Mouse (Mus musculus): ENCODE results near the gene Gm42417. TPM values are rescaled to one million over a fixed set of nuclear protein-coding genes. Genes with fewer than 3 reads are reported as not detected.

The Gm42417 gene
- polyA plus RNA-seq, 1 experiment from 2014 or later, result not detected

DNA sequence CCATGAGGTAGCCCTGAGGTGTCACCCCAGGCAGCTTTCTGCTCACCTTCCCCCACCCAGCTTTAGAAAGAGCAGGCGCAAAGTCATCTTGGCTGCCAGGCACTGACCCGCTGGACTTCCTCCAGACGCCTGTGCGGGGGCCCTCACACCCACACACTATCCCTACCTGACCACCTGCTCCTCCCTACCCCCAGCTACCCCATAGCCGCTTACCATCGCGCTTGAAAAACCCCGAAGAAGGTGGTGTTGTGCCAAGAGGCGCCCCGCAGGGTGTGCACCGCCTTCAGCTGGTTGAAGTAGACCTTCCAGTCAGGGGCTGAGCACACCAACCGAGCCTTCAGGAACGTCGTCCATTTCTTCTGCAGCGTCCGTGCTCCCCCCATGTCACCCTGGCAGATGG lies 13.3 kb upstream of the Gm42417 start:
- H3K4me1 ChIP-seq (replicated peaks; ENCODE audit: control insufficient read depth, insufficient read depth, low read length), result peaks cover 17% of the 10 kb centered on the region
- no peak overlapping the region for H3K9ac ChIP-seq (ENCODE audit: low read depth, low read length)

GRCm38 (mm10) chr1:36551904-36552303 lies 12.7 kb upstream of the Gm42417 start:
- peaks cover 20% of the 10 kb centered on the region for H3K27me3 ChIP-seq (replicated peaks; ENCODE audit: control insufficient read depth, insufficient read depth, low read length)
- no peaks in the 10 kb centered on the region for H3K9me3 ChIP-seq (ENCODE audit: control insufficient read depth, low read length)
- H3K4me3 ChIP-seq (ENCODE audit: low read depth, low read length), result no peak overlapping the region
- WGBS, result 89% methylated on average over 17 of the region's 17 CpGs
- H3K4me1 ChIP-seq (replicated peaks; ENCODE audit: control insufficient read depth, insufficient read depth, low read length), result peaks cover 18% of the 10 kb centered on the region
- ATAC-seq (replicated peaks; ENCODE audit: low FRiP score), result no peak
- DNase-seq (ENCODE audit: low spot score), result no peak
- H3K36me3 ChIP-seq (ENCODE audit: control insufficient read depth, insufficient read depth, low read length), result peaks cover 22% of the 10 kb centered on the region
- no peak overlapping the region for H3K9ac ChIP-seq (ENCODE audit: low read depth, low read length)
- H3K27ac ChIP-seq (ENCODE audit: low read depth, low read length), result no peak overlapping the region
- no peak overlapping the region for H3K4me2 ChIP-seq

More for the DNA sequence above, 13.3 kb upstream of the Gm42417 start:
- H3K9me3 ChIP-seq (ENCODE audit: control insufficient read depth, low read length), result no peaks in the 10 kb centered on the region
- H3K36me3 ChIP-seq (ENCODE audit: control insufficient read depth, insufficient read depth, low read length), result peaks cover 22% of the 10 kb centered on the region
- ATAC-seq (replicated peaks; ENCODE audit: low FRiP score) (no peak), DNase-seq (ENCODE audit: low spot score) (no peak)
- no peak overlapping the region for H3K4me2 ChIP-seq
- H3K27ac ChIP-seq (ENCODE audit: low read depth, low read length), result no peak overlapping the region
- no peak overlapping the region for H3K4me3 ChIP-seq (ENCODE audit: low read depth, low read length)
- peaks cover 26% of the 10 kb centered on the region for H3K27me3 ChIP-seq (replicated peaks; ENCODE audit: control insufficient read depth, insufficient read depth, low read length)
- WGBS, result 86% methylated on average over 16 of the region's 16 CpGs

- Histone ChIP-seq H3K9me3 (ENCODE audit: control insufficient read depth, low read length) (no peaks in the 10 kb centered on the region), H3K4me3 (ENCODE audit: low read depth, low read length) (no peak overlapping the region), H3K4me2 (no peak overlapping the region), H3K36me3 (ENCODE audit: control insufficient read depth, insufficient read depth, low read length) (peaks cover 22% of the 10 kb centered on the region), H3K9ac (ENCODE audit: low read depth, low read length) (no peak overlapping the region), H3K27me3 (replicated peaks; ENCODE audit: control insufficient read depth, insufficient read depth, low read length) (peaks cover 8% of the 10 kb centered on the region), H3K27ac (ENCODE audit: low read depth, low read length) (no peak overlapping the region), H3K4me1 (replicated peaks; ENCODE audit: control insufficient read depth, insufficient read depth, low read length) (peaks cover 19% of the 10 kb centered on the region)
- ATAC-seq (replicated peaks; ENCODE audit: low FRiP score), result no peak
- DNase-seq (ENCODE audit: low spot score), result no peak
- 82% methylated on average over 20 of the region's 20 CpGs for WGBS
These were observed 11.0 kb upstream of the Gm42417 start for GRCm38 (mm10) chr1:36550075-36550863.

- H3K36me3 ChIP-seq (ENCODE audit: control insufficient read depth, insufficient read depth, low read length), result peaks cover 22% of the 10 kb centered on the region
- ATAC-seq (replicated peaks; ENCODE audit: low FRiP score) (no peak), DNase-seq (ENCODE audit: low spot score) (no peak)
- peaks cover 1% of the 10 kb centered on the region for H3K27me3 ChIP-seq (replicated peaks; ENCODE audit: control insufficient read depth, insufficient read depth, low read length)
- H3K27ac ChIP-seq (ENCODE audit: low read depth, low read length), result no peak overlapping the region
- 84% methylated on average over 18 of the region's 18 CpGs for WGBS
- no peak overlapping the region for H3K9ac ChIP-seq (ENCODE audit: low read depth, low read length)
- no peak overlapping the region for H3K4me2 ChIP-seq
- no peak overlapping the region for H3K4me3 ChIP-seq (ENCODE audit: low read depth, low read length)
- no peaks in the 10 kb centered on the region for H3K9me3 ChIP-seq (ENCODE audit: control insufficient read depth, low read length)
- H3K4me1 ChIP-seq (replicated peaks; ENCODE audit: control insufficient read depth, insufficient read depth, low read length), result peaks cover 17% of the 10 kb centered on the region
These were observed 10.3 kb upstream of the Gm42417 start for GRCm38 (mm10) chr1:36549491-36549890.

GRCm38 (mm10) chr1:36548771-36549170 lies 9.5 kb upstream of the Gm42417 start:
- DNase-seq (ENCODE audit: low spot score) (no peak), ATAC-seq (replicated peaks; ENCODE audit: low FRiP score) (no peak)
- WGBS, result 67% methylated on average over 8 of the region's 8 CpGs
- Histone ChIP-seq H3K4me3 (ENCODE audit: low read depth, low read length) (no peak overlapping the region; the same call in 1 of the 2 replicates), H3K9ac (ENCODE audit: low read depth, low read length) (no peak overlapping the region), H3K4me1 (replicated peaks; ENCODE audit: control insufficient read depth, insufficient read depth, low read length) (peaks cover 17% of the 10 kb centered on the region), H3K9me3 (ENCODE audit: control insufficient read depth, low read length) (no peaks in the 10 kb centered on the region), H3K36me3 (ENCODE audit: control insufficient read depth, insufficient read depth, low read length) (peaks cover 22% of the 10 kb centered on the region), H3K4me2 (no peak overlapping the region), H3K27ac (ENCODE audit: low read depth, low read length) (no peak overlapping the region), H3K27me3 (replicated peaks; ENCODE audit: control insufficient read depth, insufficient read depth, low read length) (no peaks in the 10 kb centered on the region; the same call in 1 of the 2 replicates)

GRCm38 (mm10) chr1:36547981-36548598 lies 8.9 kb upstream of the Gm42417 start:
- Histone ChIP-seq H3K27me3 (replicated peaks; ENCODE audit: control insufficient read depth, insufficient read depth, low read length) (no peaks in the 10 kb centered on the region; the same call in 1 of the 2 replicates), H3K9ac (ENCODE audit: low read depth, low read length) (no peak overlapping the region), H3K4me3 (ENCODE audit: low read depth, low read length) (no peak overlapping the region), H3K9me3 (ENCODE audit: control insufficient read depth, low read length) (no peaks in the 10 kb centered on the region), H3K36me3 (ENCODE audit: control insufficient read depth, insufficient read depth, low read length) (peaks cover 16% of the 10 kb centered on the region; the same call in 1 of the 2 replicates), H3K4me1 (replicated peaks; ENCODE audit: control insufficient read depth, insufficient read depth, low read length) (peaks cover 17% of the 10 kb centered on the region), H3K4me2 (no peak overlapping the region), H3K27ac (ENCODE audit: low read depth, low read length) (no peak overlapping the region)
- DNase-seq (ENCODE audit: low spot score) (no peak), ATAC-seq (replicated peaks; ENCODE audit: low FRiP score) (no peak)
- 59% methylated on average over 9 of the region's 9 CpGs for WGBS

- peaks cover 14% of the 10 kb centered on the region; the same call in 1 of the 2 replicates for H3K36me3 ChIP-seq (ENCODE audit: control insufficient read depth, insufficient read depth, low read length)
- no peaks in the 10 kb centered on the region; the same call in 1 of the 2 replicates for H3K27me3 ChIP-seq (replicated peaks; ENCODE audit: control insufficient read depth, insufficient read depth, low read length)
- peaks cover 17% of the 10 kb centered on the region for H3K4me1 ChIP-seq (replicated peaks; ENCODE audit: control insufficient read depth, insufficient read depth, low read length)
- H3K9me3 ChIP-seq (ENCODE audit: control insufficient read depth, low read length), result no peaks in the 10 kb centered on the region
- DNase-seq (ENCODE audit: low spot score) (peak; percentile 91), ATAC-seq (replicated peaks; ENCODE audit: low FRiP score) (peak; percentile 98)
- H3K4me3 ChIP-seq (ENCODE audit: low read depth, low read length), result peak within 1 kb of the TSS; percentile 76
- no peak within 1 kb of the TSS; the same call in 1 of the 2 replicates for H3K27ac ChIP-seq (ENCODE audit: low read depth, low read length)
- peak within 1 kb of the TSS; percentile 75 for H3K9ac ChIP-seq (ENCODE audit: low read depth, low read length)
- H3K4me2 ChIP-seq, result peak within 1 kb of the TSS; percentile 71
- WGBS, result under 1% methylated on average over 43 of the region's 43 CpGs
These were observed 7.8 kb upstream of the Gm42417 start, which contains the start of gene Ankrd39 for GRCm38 (mm10) chr1:36546888-36547471. TSS of gene Ankrd39 (minus strand) at chr1:36547445.

- peaks cover 15% of the 10 kb centered on the region for H3K36me3 ChIP-seq (ENCODE audit: control insufficient read depth, insufficient read depth, low read length)
- no peaks in the 10 kb centered on the region; the same call in 1 of the 2 replicates for H3K27me3 ChIP-seq (replicated peaks; ENCODE audit: control insufficient read depth, insufficient read depth, low read length)
- no peak overlapping the region for H3K27ac ChIP-seq (ENCODE audit: low read depth, low read length)
- WGBS, result 59% methylated on average over 19 of the region's 19 CpGs
- peak overlapping the region; percentile 76 for H3K4me3 ChIP-seq (ENCODE audit: low read depth, low read length)
- H3K4me2 ChIP-seq, result peak overlapping the region; percentile 71
- no peak for DNase-seq (ENCODE audit: low spot score)
- H3K9ac ChIP-seq (ENCODE audit: low read depth, low read length), result peak overlapping the region; percentile 75
- H3K9me3 ChIP-seq (ENCODE audit: control insufficient read depth, low read length), result no peaks in the 10 kb centered on the region
- H3K4me1 ChIP-seq (replicated peaks; ENCODE audit: control insufficient read depth, insufficient read depth, low read length), result peaks cover 17% of the 10 kb centered on the region
- ATAC-seq (replicated peaks; ENCODE audit: low FRiP score), result no peak
These were observed 6.8 kb upstream of the Gm42417 start for GRCm38 (mm10) chr1:36545845-36546600.
